Mouse (Mus musculus) liver, postnatal 0 days (tissue): ENCODE measurements around the gene Rbms3. TPM values are rescaled to one million over a fixed set of nuclear protein-coding genes. Genes with fewer than 3 reads are reported as not detected.

Source experiments
- ATAC-seq: fragments of 200-750 bp; cut with Nextera tagmentation; 2 replicates; pipeline ENCODE4 v1.8.0; 2017; ENCODE audit warnings: mild to moderate bottlenecking, moderate library complexity
- DNase-seq: peaks from one replicate; pipeline ENCODE4 v3.0.0-alpha.2; 2016
- H3K27ac ChIP-seq: fragments of 300-500 bp; sonication (generic); 2 replicates; pipeline ENCODE4 v1.5.1; 2014; ENCODE audit warnings: antibody characterized with exemption, moderate library complexity, mild to moderate bottlenecking, low read depth
- H3K27me3 ChIP-seq: fragments of 300-500 bp; sonication (generic); 2 replicates; pipeline ENCODE4 v1.6.1; 2014; ENCODE audit warnings: low read length, control low read depth, mixed read lengths; ENCODE audit not compliant: insufficient read depth
- H3K36me3 ChIP-seq: fragments of 300-500 bp; sonication (generic); replicated peaks from 2 replicates; pipeline ENCODE4 v1.6.1; 2014; ENCODE audit warnings: mild to moderate bottlenecking, control low read depth, low read length, moderate library complexity, mixed read lengths; ENCODE audit not compliant: insufficient read depth
- H3K4me1 ChIP-seq: fragments of 300-500 bp; sonication (generic); 2 replicates; pipeline ENCODE4 v1.6.1; 2014; ENCODE audit warnings: antibody characterized with exemption, mild to moderate bottlenecking, control low read depth; ENCODE audit not compliant: insufficient read depth
- H3K4me2 ChIP-seq: fragments of 300-500 bp; sonication (generic); 2 replicates; pipeline ENCODE4 v1.6.1; 2014; ENCODE audit warnings: low read depth, mild to moderate bottlenecking, low read length, moderate library complexity, mixed read lengths
- H3K4me3 ChIP-seq: fragments of 300-500 bp; sonication (generic); 2 replicates; pipeline ENCODE4 v1.5.1; 2014; ENCODE audit warnings: low read depth, low read length
- H3K9ac ChIP-seq: fragments of 300-500 bp; sonication (generic); replicated peaks from 2 replicates; pipeline ENCODE4 v1.6.1; 2014; ENCODE audit warnings: mild to moderate bottlenecking, moderate library complexity
- H3K9me3 ChIP-seq: fragments of 300-500 bp; sonication (generic); 2 replicates; pipeline ENCODE4 v1.6.1; 2016; ENCODE audit warnings: mild to moderate bottlenecking, control low read depth, low read length, mixed read lengths
- CTCF ChIP-seq: sonication (generic); IDR thresholded peaks from 2 replicates; pipeline ENCODE4 v1.5.1; 2016; ENCODE audit warnings: antibody characterized with exemption, low read depth
- EP300 ChIP-seq: IDR thresholded peaks from 2 replicates; pipeline ENCODE4 v1.6.1; 2016; ENCODE audit warnings: antibody characterized with exemption, low read depth, mild to moderate bottlenecking
- WGBS: fragments of 180-500 bp; shearing (Covaris S2); extraction: QIAGEN DNeasy Blood & Tissue Kit; methylation state at CpG from one replicate; pipeline ENCODE4 v1.1.7; 2014; ENCODE audit not compliant: insufficient replicate concordance; 5-methylcytosine and 5-hydroxymethylcytosine counted together
- polyA plus RNA-seq: library from polyadenylated mRNA; unstranded; fragments of >200 nt; fragmentation: Nextera tagmentation; extraction: Ambion mirVana; gene quantifications from 2 replicates; pipeline ENCODE4 v1.2.1, GENCODE M21; 2015

Gene Rbms3
- polyA plus RNA-seq, 1 experiment from 2014 or later = 2.8 TPM

GRCm38 (mm10) chr9:116531121-116531520 is 1098.6 kb downstream of the Rbms3 start:
- no peak overlapping the region for H3K9ac ChIP-seq
- no peak overlapping the region for H3K4me3 ChIP-seq
- H3K9me3 ChIP-seq = peaks cover 4% of the 10 kb centered on the region; the same call in 1 of the 2 replicates
- TF ChIP-seq EP300 = no peak
- no peaks in the 10 kb centered on the region for H3K36me3 ChIP-seq
- no peak overlapping the region for H3K4me2 ChIP-seq
- no peak for ATAC-seq
- DNase-seq = no peak
- WGBS = 87% methylated on average over 4 of the region's 4 CpGs
- no peaks in the 10 kb centered on the region for H3K4me1 ChIP-seq
- no peaks in the 10 kb centered on the region for H3K27me3 ChIP-seq
- H3K27ac ChIP-seq = no peak overlapping the region

- TF ChIP-seq CTCF (no peak), EP300 (no peak)
These were observed 1105.3 kb downstream of the Rbms3 start for GRCm38 (mm10) chr9:116524386-116524785.

More at GRCm38 (mm10) chr9:116524386-116524785, 1105.3 kb downstream of the Rbms3 start:
- Histone ChIP-seq H3K4me3 (no peak overlapping the region), H3K4me2 (no peak overlapping the region), H3K27me3 (no peaks in the 10 kb centered on the region), H3K27ac (no peak overlapping the region), H3K36me3 (no peaks in the 10 kb centered on the region), H3K4me1 (no peaks in the 10 kb centered on the region), H3K9ac (no peak overlapping the region), H3K9me3 (no peaks in the 10 kb centered on the region)
- DNase-seq (no peak), ATAC-seq (no peak)
- whole genome bisulfite sequencing = 74% methylated on average over 5 of the region's 5 CpGs
